Mouse (Mus musculus): ENCODE measurements around the gene Lim2.

DNA sequence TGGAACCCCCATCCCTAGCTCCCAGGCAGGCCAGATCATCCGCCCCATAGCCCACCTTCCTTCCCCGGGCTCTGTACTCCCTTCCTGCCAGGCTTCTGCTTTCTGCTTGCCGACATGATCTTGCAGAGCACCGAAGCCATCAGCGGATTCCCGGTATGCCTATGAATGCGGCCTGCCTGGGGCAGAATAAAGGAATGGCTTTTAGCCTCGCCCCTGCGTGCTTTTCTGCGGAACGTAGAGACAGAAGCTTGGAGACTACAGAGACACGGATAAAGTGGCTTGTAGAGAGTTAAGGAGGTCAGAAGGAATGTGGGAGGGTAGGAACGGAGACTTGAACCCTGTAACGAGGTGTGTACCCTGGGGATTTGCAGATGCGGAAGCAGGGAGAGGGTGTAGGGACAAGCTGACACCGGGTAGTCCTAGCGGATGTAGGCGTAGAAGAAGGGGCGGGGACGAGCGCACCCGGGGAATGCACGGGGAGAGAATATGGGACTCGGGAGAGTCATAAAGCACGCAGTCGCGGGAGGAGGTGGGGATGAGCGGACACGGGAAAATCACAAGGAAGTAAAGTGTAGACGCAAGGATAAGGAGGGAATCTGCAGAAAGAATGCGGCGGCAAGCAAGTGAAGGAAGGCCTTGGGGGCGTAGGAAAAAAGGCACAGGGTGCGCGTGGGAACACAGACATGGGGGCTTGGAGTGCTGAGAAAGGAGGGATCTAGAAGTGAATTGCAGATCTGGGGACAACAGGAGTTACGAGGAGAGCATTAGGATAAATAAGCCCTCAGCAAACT, 15.9 kb downstream of the Lim2 start:
- TF ChIP-seq CTCF (conservative IDR thresholded peaks at IDR 0.05; ENCODE audit: insufficient read depth, insufficient read length, low read depth, low read length) (no peak), POLR2A (IDR thresholded peaks at IDR 0.05; ENCODE audit: low read depth, low read length) (peak; percentile 64)

All from kidney, adult 2 months (tissue).